Mouse (Mus musculus) frontal cortex, postnatal 14 days (tissue): Measurements from ENCODE around the gene Gsdma3.

Experiments
- DNase-seq, 2 experiments: peaks; one replicate each; pipeline ENCODE4 v3.0.0; 2022; ENCODE audit warnings: low spot score in 2 of 2

Gene Gsdma3

DNA sequence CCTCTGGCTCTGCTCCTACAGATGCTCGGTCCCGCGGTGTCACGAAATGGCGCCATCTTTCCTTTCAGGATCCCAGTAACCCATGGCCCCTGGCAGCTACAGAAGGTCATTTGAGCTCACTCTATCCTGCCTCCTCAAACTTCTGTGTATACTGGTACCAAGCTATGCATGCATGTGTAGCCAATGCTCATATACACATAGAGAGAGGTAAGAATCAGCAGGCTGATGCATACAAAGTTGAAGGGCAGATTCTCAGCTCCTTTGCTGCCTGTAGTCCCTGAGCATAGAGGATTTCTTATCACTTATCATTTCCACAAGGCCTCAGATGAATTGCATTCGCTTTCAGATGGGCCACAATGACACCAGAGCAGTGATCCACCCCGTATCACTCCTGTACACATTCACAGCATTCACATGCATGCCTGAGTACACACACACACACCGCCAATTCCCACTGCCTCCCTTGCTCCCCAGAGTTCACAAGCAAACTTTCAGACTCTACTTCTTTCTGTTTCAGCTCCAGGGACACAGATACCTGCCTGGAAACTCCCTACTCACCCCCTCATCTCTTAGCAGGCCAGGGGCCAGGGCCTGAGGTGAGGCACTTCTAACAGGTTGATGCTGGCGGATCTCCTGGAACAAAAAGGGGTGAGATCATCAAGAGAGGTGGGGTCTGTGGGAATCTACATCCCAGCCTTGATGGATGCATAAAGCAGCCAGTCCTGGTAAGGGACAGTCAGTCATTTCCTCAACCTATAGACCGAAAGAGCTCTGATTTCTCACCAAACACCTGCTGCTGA, at the start of gene Gsdma3, which contains the start of gene Gm12355:
Gsdma3 (plus strand) TSS at position 750 of the 800 bp plus-strand sequence.
Gm12355 (minus strand) TSS at position 51 of the 800 bp plus-strand sequence.
- no peak for DNase-seq

DNA sequence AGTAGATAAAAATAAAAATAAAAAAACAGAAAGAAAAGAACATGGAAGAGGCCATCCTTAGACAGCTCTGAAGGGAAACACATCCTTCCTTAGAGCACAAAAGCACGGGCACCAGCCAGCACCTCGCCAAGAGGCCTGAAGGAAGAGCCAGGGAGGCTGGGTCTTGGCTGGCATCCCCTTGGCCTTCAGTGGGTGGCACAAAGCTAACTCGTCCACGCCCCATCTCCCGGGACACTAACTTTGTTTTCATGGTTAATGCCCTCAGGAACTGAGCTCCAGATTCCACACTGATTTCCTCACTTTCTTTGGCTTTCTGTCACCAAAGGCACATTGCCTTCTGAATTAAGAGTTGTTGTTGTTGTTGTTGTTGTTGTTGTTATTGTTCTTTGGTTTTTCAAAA, 48.4 kb upstream of the Gsdma3 start:
- no peak for DNase-seq

DNA sequence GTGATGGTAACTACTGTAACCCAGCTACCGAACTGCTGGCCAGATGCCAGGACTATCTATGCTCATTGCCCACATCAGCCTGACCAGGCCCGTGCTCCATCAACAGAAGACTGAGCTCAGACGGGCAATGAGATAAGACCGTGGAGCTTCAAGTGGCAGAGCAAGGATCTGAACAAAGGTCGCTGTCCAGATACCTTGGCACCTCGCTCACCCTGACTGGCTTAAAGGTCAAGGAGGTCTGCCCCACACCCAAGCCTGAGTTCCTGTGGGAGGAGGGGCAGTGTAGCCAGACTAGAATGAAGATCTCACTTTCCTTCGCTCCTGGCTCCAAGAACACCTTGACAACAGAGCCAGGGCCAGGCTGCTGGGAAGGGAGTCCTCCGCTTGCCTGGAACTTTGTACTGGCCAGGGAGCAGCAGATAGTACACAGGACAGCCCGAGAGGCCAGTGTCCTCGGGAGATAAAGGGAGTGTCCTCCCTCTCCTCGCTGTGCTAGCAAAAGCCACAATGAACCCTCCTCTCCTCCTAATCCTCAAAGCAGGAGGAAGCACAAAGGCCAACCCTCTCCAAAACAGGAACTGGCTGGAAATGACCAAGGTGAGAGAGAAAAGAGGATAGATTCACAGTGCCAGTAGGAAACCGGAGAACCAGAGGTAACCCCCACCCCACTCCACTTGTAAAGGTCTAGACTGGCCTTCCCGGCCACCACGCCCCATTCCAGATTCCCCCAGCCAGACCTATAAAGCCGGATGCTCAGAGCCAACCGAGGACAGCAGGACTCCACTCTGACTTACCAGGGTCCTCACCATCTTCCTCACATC, 45.6 kb upstream of the Gsdma3 start:
- no peak for DNase-seq

DNA sequence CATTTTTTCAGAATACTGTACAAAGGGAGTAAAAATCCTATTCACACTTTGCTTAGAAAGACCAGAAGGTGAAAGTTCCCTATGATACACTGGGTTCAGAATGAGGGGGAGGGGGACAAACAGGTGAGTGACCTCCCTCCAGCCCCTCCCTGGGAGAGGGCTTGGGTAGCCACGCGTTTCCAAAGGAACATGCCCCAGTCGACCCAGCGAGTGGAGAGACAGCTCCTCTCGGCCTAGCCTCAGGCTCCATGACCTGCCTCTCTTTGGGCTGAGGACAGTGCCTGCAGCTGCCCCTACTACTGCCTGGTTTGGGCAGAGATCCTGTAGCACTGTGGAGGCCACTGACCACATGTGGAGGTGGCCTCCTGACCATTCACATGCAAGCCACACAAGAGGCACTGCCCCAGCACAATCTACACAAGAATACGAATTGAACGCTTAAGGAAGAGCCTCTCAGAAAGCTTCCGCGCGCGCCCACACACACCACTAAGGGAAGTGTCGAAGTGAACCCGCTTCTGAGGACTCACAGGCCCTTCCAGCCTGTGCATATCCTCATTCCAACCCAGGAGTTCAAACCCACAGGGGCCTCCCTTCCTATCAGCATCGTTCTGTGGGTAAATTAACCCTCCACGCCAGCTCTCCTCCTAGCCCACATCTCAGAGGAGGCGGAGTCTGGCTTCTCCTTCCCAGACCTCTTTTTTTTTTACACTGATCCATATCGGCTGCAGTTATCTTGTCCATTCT, 44.7 kb upstream of the Gsdma3 start:
- DNase-seq: no peak

DNA sequence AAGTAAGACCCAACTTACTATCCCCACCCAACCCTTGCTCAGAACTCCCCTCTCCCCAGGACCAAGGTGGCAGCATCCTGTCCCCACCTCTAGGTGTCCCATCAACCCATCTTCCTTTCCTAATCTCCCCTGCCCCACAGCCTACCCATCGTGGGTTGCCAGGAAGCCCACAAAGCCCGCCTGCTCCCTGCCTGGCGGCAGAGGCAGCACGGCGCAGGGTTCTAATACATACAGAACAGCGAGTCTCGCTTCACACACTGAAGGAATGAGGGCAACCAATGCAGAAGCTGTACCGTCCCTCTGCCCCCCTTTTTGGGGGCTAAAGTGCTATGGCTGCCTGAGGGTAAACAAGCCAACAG, 44.2 kb upstream of the Gsdma3 start:
- DNase-seq: no peak

DNA sequence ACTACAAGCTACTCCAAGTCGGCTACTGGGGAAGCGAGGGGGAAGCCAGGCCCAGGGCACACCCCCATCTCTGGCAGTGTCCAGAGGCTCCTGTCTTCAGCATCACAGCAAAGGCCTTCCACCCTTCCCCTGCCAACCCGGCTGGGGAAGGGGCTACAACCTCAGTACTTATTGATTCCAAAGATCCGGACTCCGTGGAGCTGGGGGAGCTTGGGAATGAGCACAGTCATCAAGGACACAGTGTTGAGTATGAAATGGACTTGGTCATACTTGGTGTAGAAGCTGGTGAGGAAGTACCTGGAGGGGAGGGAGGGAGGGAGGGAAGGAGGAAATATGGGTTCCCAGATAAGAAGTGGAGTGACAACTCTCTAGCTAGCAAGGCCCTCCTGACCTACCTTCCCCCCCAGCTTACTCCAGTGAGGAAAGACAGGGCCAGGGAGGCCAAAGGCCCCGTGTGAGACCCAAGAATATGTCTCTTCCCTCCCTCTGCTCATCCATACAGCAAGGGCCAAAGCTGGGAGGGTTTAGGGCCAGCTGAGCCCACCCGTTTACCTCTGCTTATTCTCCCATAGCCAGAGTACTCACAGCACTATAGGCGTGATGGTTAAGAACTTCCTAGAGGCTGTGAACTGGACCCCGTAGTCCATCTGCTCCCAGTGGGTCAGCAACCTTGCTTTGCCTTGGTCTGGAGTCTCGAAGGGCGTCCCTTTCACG, 43.5 kb upstream of the Gsdma3 start:
- DNase-seq: no peak

DNA sequence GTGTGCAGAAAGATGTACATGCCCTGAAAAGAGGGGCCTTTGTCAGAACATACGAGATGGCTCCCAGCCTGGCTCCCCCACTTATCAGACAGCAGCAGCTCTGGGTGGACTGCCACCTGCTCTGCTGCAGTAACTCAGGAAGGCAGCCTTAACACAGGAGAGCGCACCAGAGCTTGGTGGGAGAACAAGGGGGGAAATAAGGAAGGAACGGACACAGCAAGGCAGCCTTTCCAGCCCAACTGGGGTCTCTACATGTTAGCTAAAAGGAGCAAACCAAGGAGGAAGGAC, 43.0 kb upstream of the Gsdma3 start:
- no peak for DNase-seq

DNA sequence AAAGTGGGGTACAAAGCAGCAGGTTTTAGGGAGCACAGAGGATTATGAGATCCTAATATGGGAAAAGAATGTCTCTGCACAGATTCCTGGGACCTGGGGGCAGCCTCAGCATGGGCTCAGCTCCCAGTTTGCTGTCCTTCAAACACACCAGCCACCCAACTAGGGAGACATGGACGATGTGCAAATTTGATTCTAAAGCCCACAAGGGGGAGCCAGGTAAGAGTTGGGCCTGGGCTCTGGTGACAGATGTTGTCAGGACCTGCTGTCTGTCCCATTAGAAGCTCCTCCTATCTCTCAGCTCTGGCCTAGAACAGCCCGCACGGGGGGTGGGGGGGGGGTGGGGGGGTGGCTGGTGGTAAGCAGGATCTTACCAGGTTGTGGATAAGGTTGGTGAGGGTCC, 42.6 kb upstream of the Gsdma3 start:
- DNase-seq: no peak

DNA sequence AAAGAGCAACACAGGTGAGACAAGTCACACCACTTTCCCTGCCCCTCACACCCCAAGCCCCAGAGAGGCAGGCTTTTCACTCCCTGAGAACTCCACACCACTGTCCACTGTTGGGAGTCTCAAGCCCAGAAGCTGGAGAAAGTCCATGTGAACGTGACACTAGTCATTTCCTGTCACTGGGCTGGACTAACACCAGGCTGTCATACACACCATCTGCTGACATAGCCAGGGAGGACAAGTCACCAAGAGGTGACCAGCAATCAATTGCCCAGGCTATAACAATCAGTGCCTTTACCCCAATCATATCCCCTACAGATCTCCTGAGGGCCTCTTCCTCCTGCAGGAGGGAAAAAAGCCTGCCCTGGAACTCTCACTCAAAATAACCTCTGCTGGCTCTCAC, 42.0 kb upstream of the Gsdma3 start:
- no peak for DNase-seq

DNA sequence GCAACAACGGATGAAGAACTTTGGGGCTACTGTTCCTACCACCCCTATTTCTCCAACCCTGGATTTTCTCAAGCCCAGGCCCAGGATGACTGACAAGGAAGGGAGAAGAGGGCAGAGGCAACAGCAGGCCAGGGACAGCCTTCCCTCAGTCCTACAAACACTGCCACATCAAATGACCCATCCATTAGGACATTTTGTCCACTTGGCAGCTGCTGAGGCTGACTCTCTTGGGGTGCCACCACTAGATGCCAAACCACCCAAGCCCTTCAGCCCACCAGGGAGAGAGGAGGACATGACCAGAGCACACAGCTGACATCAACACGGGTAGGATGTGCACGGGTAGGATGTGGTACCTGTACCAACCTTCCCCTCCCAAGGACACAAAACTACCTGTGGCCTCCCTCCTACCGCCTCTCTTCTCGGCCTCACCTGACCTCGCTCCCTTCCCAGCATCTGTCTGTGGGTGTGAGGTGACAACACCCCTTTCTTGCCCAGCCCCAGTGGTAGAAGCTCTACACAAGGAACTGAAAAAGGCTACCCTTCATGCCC, 41.5 kb upstream of the Gsdma3 start:
- DNase-seq: no peak

DNA sequence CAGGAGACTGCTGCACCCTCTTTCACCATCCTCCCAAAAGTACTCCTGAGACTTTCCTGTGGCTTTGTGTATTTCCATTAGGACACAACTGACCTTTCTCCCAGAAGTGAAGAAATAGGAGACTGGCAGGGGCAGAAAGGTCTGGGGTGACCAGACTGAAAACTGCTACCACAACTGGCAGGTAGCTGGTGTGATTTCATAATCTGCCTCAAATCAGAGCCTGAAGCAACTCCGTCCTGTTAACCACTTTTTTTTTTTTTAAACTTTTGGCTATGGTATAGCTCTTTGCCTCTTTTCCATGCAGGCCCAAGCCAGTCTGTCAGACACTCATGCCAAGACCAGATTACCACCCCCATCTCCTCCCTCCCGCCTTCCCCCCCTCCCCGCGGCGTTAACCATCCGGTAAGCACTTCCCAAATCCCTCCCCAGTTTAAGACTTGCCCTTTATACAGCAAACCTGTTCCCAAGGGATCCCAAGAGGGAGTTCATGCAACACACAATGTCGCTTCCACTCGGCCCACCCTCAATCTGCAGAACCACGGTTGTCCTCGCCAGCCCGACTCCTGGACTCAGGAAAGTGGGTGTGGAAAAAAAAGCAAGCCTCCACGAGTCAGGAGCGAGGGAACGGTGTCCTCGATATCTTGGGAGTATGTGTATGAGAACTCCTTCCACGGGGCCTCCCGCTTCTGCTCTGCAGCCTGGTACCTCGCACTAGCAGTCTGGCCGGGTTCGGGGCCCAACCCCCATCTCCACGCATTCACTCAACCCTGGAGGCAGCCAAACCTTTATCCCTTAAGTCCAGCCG, 39.9 kb upstream of the Gsdma3 start:
- peak in 1 of 2 experiments; percentile 33 for DNase-seq

DNA sequence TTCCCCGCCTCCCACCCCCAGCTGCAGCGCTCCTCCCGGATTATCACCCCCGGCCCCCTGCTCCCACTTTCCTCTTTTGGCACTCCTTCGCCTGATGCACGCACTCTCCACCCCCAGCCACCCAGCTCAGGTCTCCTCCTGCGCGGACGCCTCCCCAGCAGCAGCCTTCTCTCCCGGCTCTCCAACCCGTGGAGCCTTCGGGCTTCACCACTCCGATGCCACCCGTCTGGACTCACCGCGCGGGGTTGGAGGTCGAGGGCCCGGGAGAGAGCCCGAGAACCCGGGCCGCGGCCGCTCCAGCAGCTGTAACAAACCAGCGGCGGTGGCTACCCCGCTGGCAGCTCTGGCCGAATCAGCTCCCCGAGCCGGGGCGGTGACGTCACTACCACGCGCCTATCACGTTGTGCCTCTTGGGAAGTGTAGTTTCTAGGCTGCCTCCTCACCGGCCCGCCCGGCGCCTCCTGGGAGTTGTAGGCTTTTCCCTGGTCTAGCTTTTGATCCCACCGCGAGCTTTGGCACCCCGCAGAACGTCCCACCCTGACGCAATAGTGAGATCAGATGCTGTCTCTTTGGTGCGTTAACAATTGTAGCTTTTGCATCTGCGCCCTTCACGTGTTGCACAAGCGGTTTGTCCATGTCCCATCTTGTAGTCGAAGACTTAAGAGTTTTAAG, 39.1 kb upstream of the Gsdma3 start, which contains the start of gene Ormdl3:
Ormdl3 (minus strand) TSS at position 477 of the 672 bp plus-strand sequence.
- DNase-seq: peak; percentile 94 to 99

DNA sequence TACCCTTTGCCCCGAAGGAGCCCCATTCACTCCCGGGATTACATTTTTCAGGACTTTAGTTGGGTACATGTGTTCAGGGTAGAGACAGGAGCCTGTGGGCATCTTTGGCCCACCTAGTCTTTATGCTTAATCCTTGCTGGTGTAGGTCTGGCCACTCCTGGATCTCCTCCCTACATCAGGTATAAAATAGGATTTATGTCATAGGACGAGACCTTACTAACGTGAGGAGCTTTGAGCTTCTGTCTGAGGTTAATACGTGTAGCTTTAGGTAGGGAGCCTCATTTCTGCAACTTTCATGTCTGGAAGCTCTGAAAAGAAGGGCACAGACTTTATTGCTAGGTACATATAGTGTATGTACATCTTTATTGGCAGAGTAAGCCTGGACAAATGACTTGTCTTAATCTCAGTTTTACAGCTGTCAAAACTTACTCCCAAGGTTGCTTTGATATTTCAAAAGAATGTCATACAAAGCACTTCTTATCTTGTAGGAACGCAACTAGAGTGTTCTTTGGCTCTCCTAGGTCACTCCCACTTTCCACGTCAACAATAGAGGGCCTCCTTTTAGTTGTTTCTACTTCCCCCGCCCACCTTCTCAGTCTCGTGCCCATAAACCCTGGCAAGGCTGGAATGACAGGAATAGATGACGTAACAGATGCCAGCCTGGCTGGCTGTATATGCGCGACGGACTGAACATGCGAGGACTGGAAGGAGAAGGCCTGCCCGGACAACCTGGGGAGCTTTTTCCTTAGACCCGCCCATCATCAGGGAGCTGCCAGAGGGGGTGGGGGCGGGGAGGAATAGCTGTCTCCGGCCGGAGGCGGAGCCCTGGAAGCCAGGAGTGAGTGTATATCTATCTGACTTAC, 38.2 kb upstream of the Gsdma3 start:
- DNase-seq: peak; percentile 31 to 41

DNA sequence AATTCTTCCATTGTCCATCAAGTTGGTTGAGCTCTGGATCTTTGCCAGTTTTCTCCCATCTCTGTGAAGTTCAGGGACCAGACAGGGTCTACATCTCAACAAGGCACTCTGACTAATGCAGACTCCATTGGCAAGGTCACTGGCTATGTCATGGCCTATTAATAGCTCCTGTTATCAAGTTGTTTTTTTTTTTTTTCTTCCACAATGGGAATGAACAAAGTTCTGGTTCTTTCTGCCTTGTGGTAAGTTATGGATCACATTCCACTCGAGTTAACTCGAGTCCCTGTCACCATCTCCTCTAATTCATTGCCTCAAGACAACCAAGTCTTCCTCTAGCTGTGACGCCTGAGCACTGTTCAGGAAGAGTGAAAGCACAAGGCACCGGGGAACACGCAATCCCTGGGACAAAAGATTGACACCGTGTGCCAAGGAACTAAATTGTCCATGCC, 37.3 kb upstream of the Gsdma3 start:
- DNase-seq: no peak

DNA sequence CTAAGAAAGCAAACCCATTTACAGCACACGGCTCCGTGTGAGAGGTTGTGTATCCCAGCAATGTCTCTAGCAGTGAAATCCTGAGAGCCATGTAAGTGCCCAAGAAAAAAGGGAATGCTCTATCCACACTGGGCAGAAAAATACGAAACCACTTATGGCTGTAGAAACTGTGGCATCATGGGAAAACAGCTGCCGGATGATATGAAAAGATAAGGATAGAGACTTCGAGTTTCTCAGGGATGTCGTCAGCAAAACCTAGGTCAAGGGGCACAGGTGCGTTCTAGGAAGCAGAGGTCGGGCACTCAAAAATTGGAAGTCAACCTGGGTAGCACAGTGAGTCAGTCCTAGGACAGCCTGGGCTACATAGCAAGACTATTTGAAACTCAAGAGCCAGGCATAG, 36.9 kb upstream of the Gsdma3 start:
- DNase-seq: no peak

DNA sequence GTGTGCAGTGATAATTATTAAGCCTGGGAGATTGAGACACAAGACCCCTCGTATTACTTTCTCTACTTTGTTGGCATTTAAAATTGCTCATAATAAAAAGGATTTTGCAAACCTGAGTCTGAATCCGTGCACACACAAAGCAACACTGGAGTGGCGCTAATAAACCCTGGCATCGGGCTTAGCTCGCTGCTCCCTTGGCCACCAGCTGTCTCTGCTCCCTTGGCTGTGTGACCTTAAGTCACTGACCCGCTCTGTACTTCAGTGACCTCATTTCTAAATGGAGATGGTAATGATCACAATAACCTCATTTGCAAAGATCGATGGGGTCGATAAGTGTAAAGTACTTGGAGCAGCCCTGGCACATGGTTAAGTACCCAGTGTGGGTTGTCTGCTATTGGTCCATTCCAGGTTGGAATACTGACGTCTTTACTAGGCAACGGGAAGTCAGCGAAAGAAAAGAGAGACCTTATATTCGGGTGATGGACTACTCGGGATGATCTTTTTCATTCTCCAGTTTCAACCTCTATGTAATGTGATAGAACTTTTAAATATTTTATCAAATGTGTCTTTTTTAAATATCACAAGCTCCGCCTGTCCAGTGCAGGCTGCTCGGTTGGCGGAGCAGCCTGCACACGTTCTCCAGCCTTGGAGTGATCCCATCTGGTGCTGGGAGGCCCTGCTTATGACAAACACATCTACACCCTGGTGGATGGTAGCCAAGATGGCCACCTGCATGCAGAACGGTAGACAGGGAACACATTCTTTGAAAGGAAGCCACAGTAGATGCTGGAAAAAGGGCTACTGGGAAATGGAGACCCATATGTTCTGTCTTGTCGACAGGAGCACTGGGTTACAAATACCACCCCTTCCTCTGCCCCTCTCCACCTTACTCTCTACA, 35.4 kb upstream of the Gsdma3 start:
- DNase-seq: no peak

DNA sequence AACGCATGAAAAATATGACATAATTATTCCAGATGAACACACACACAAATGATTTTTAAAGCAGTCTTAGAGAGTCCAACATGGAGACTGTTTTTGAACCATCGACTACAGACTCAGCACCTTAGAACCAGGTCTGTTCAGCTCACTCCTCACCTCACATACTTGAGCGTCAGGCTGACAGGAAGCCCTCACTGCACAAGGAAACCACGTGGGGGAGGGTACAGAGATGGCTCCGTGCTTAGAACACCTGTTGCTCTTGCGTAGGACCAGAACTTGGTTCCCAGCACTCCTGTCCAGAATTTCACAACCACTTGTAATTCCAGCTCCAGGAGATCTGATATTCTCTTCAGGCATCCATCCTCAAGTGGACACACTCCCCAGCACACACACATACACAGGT, 31.1 kb upstream of the Gsdma3 start:
- no peak for DNase-seq

DNA sequence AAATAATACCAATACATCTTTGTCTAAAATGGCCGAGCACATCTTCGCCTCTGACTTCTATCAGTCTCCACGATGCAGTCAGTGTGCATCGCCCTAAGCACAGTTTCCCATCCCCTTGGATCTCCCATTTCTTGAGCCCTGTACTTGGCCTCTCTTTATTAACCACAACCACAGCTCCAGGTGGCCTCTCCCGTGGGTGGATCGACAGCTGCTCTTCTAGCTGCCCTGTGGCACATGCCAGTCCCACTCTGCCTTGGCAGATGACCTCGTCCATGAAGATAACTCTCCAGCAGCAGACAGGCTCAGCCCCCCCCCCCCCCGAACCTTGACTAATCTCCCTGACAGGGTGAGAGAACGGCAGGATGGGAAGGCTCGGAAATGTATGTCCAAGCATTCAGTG, 30.7 kb upstream of the Gsdma3 start:
- DNase-seq: no peak
